Mouse (Mus musculus) kidney, embryonic 15.5 days (tissue): ENCODE results near the gene Fam131a. TPM values are rescaled to one million over a fixed set of nuclear protein-coding genes. Genes with fewer than 3 reads are reported as not detected.

Source experiments
- ATAC-seq: fragments of 200-750 bp; cut with Nextera tagmentation; replicated peaks from 2 replicates; pipeline ENCODE4 v1.8.0; 2017; ENCODE audit warnings: moderate TSS enrichment; ENCODE audit not compliant: low FRiP score
- H3K27ac ChIP-seq: fragments of 300-500 bp; sonication (generic); 2 replicates; pipeline ENCODE4 v1.5.1; 2015; ENCODE audit warnings: mild to moderate bottlenecking, inconsistent platforms
- H3K27me3 ChIP-seq: fragments of 300-500 bp; sonication (generic); 2 replicates; pipeline ENCODE4 v1.6.1; 2015; ENCODE audit warnings: inconsistent platforms
- H3K36me3 ChIP-seq: fragments of 300-500 bp; sonication (generic); 2 replicates; pipeline ENCODE4 v1.6.1; 2015; ENCODE audit warnings: inconsistent platforms
- H3K4me1 ChIP-seq: fragments of 300-500 bp; sonication (generic); 2 replicates; pipeline ENCODE4 v1.6.1; 2015; ENCODE audit warnings: inconsistent platforms
- H3K4me2 ChIP-seq: fragments of 300-500 bp; sonication (generic); 2 replicates; pipeline ENCODE4 v1.6.1; 2015; ENCODE audit warnings: moderate library complexity, mild to moderate bottlenecking, inconsistent platforms
- H3K4me3 ChIP-seq: fragments of 300-500 bp; sonication (generic); replicated peaks from 2 replicates; pipeline ENCODE4 v1.5.1; 2015; ENCODE audit warnings: mild to moderate bottlenecking, inconsistent platforms
- H3K9ac ChIP-seq: fragments of 300-500 bp; sonication (generic); 2 replicates; pipeline ENCODE4 v1.6.1; 2015; ENCODE audit warnings: mild to moderate bottlenecking, inconsistent platforms
- H3K9me3 ChIP-seq: fragments of 300-500 bp; sonication (generic); replicated peaks from 2 replicates; pipeline ENCODE4 v1.6.1; 2016; ENCODE audit warnings: inconsistent platforms
- WGBS: fragments of 180-500 bp; shearing (Covaris S2); methylation state at CpG from one replicate; pipeline ENCODE4 v1.1.7; 2015; ENCODE audit warnings: mixed read lengths; 5-methylcytosine and 5-hydroxymethylcytosine counted together
- polyA plus RNA-seq: library from polyadenylated mRNA; unstranded; fragments of >200 nt; fragmentation: Nextera tagmentation; extraction: Ambion mirVana; gene quantifications from 2 replicates; pipeline ENCODE4 v1.2.1, GENCODE M21; 2015

Gene Fam131a
- polyA plus RNA-seq, 1 experiment from 2014 or later = 6.7 TPM

GRCm38 (mm10) chr16:20735651-20736050 is 42.6 kb downstream of the Fam131a start:
- ATAC-seq = no peak
- 74% methylated on average over 5 of the region's 5 CpGs for WGBS

GRCm38 (mm10) chr16:20736168-20736567 is 43.1 kb downstream of the Fam131a start:
- Histone ChIP-seq H3K9me3 (no peaks in the 10 kb centered on the region), H3K27me3 (peaks cover 32% of the 10 kb centered on the region), H3K4me1 (peaks cover 25% of the 10 kb centered on the region), H3K4me3 (no peak overlapping the region), H3K36me3 (no peaks in the 10 kb centered on the region), H3K9ac (no peak overlapping the region), H3K27ac (no peak overlapping the region), H3K4me2 (no peak overlapping the region)
- 88% methylated on average over 7 of the region's 7 CpGs for WGBS
- ATAC-seq = no peak

More at GRCm38 (mm10) chr16:20735651-20736050, 42.6 kb downstream of the Fam131a start:
- H3K4me3 ChIP-seq = no peak overlapping the region
- no peaks in the 10 kb centered on the region for H3K9me3 ChIP-seq
- H3K27ac ChIP-seq = no peak overlapping the region
- H3K27me3 ChIP-seq = peaks cover 32% of the 10 kb centered on the region
- peaks cover 25% of the 10 kb centered on the region for H3K4me1 ChIP-seq
- no peak overlapping the region for H3K4me2 ChIP-seq
- H3K36me3 ChIP-seq = no peaks in the 10 kb centered on the region
- H3K9ac ChIP-seq = no peak overlapping the region

GRCm38 (mm10) chr16:20736823-20737222 is 43.8 kb downstream of the Fam131a start:
- no peak for ATAC-seq
- Histone ChIP-seq H3K4me1 (peaks cover 24% of the 10 kb centered on the region), H3K9me3 (no peaks in the 10 kb centered on the region), H3K27ac (no peak overlapping the region), H3K27me3 (peaks cover 32% of the 10 kb centered on the region), H3K36me3 (no peaks in the 10 kb centered on the region), H3K4me2 (no peak overlapping the region), H3K9ac (no peak overlapping the region), H3K4me3 (no peak overlapping the region)
- WGBS = 90% methylated on average over 5 of the region's 5 CpGs

DNA sequence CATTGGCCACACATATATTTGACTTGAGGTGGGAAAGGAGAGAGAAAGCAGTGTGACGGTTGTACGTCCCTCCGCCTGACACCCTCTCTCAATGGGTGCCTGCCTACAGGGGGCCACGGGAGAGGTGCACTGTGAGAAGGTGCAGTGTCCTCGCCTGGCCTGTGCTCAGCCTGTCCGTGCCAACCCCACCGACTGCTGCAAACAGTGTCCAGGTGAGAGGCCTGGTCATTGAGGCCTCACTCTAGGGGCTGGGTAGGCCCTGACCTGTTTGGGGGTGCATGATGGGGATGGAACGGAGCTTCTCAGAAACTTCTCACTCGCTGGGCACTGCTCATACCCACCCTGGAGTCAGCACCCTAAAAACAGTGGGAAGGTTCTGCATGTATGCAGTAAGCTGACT is 46.8 kb downstream of the Fam131a start:
- Histone ChIP-seq H3K27ac (no peak overlapping the region), H3K4me3 (no peak overlapping the region), H3K27me3 (peaks cover 16% of the 10 kb centered on the region), H3K9me3 (no peaks in the 10 kb centered on the region), H3K4me1 (no peaks in the 10 kb centered on the region), H3K36me3 (no peaks in the 10 kb centered on the region), H3K4me2 (no peak overlapping the region), H3K9ac (no peak overlapping the region)
- 94% methylated on average over 9 of the region's 9 CpGs for WGBS
- no peak for ATAC-seq

GRCm38 (mm10) chr16:20746641-20747040 is 53.6 kb downstream of the Fam131a start:
- 68% methylated on average over 6 of the region's 6 CpGs for WGBS
- Histone ChIP-seq H3K4me3 (no peak overlapping the region), H3K9me3 (no peaks in the 10 kb centered on the region), H3K27ac (no peak overlapping the region), H3K9ac (no peak overlapping the region), H3K36me3 (no peaks in the 10 kb centered on the region), H3K4me2 (no peak overlapping the region), H3K27me3 (no peaks in the 10 kb centered on the region), H3K4me1 (no peaks in the 10 kb centered on the region)
- ATAC-seq = no peak

GRCm38 (mm10) chr16:20750518-20750917 is 57.5 kb downstream of the Fam131a start:
- H3K4me1 ChIP-seq = no peaks in the 10 kb centered on the region
- no peaks in the 10 kb centered on the region for H3K9me3 ChIP-seq
- no peaks in the 10 kb centered on the region for H3K27me3 ChIP-seq
- H3K27ac ChIP-seq = no peak overlapping the region
- no peak for ATAC-seq
- WGBS = 52% methylated on average over 8 of the region's 8 CpGs
- H3K9ac ChIP-seq = no peak overlapping the region
- H3K4me3 ChIP-seq = no peak overlapping the region
- H3K36me3 ChIP-seq = no peaks in the 10 kb centered on the region
- no peak overlapping the region for H3K4me2 ChIP-seq

Other genes with a start within 250 kb of the Fam131a start
- gene Eif2b5, start 194.4 kb upstream of the Fam131a start, polyA plus RNA-seq = 108 and 121 TPM in 2 replicates
- 25.0 and 27.9 TPM in 2 replicates for gene Dvl3, start 176.3 kb upstream of the Fam131a start, polyA plus RNA-seq
- 633 and 651 TPM in 2 replicates for gene Ap2m1, start 157.8 kb upstream of the Fam131a start, polyA plus RNA-seq
- gene Abcf3, start 144.7 kb upstream of the Fam131a start, polyA plus RNA-seq = 52.6 and 64.5 TPM in 2 replicates
- gene Vwa5b2, start 103.8 kb upstream of the Fam131a start, polyA plus RNA-seq = 1.6 and 1.7 TPM in 2 replicates
- 32.4 TPM in 2 replicates for gene Eef1akmt4, start 81.6 kb upstream of the Fam131a start, polyA plus RNA-seq
- not detected in 2 replicates for gene Gm49333, start 81.6 kb upstream of the Fam131a start, polyA plus RNA-seq
- 42.6 and 43.8 TPM in 2 replicates for gene Alg3, start 81.5 kb upstream of the Fam131a start, polyA plus RNA-seq
- 1.4 and 1.5 TPM in 2 replicates for gene Camk2n2, start 72.0 kb upstream of the Fam131a start, polyA plus RNA-seq
- gene Ece2, start 63.4 kb upstream of the Fam131a start, polyA plus RNA-seq = 4.0 TPM in 2 replicates
- 330 and 353 TPM in 2 replicates for gene Psmd2, start 41.6 kb upstream of the Fam131a start, polyA plus RNA-seq
- gene Eif4g1, start 24.9 kb upstream of the Fam131a start, polyA plus RNA-seq = 187 and 208 TPM in 2 replicates
- 116 and 120 TPM in 2 replicates for gene Polr2h, start 24.4 kb downstream of the Fam131a start, polyA plus RNA-seq
- gene Clcn2, start 24.5 kb downstream of the Fam131a start, polyA plus RNA-seq = 16.3 and 20.1 TPM in 2 replicates
- gene Chrd, start 39.9 kb downstream of the Fam131a start, polyA plus RNA-seq = 4.6 and 7.4 TPM in 2 replicates
- 1.2 TPM in 2 replicates for gene Thpo, start 41.3 kb downstream of the Fam131a start, polyA plus RNA-seq